ENCODE assay signal across 8 mouse cellular contexts in the genomic region with DNA sequence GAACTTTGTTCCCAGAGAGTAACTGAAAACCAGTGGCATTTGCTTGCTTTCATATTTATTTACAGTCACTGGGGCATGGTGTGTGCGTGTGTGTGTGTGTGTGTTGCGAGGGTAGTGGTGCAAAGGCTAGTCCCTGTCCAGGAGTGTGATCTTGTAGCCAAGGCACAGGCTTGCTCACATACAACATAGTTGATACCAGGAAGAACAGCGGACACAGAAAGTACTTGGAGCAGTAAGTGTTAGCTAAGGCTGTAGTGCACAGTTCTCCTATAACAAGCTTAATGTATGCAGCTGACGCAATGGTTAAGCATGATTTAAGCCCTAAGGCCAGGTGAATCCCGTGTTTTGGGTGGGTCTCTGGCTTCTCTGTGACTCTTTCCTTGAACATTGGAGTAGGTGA. TPM values are rescaled to one million over a fixed set of nuclear protein-coding genes. Genes with fewer than 3 reads are reported as not detected.
A peak's percentile ranks its signal among the peaks of the same experiment; 100 is the strongest.
DNase-seq lines count a peak whose midpoint lies in the region; ATAC-seq and TF ChIP-seq lines count a peak whose summit lies in the region.
"Not testable (repeated sequence)": the region's sequence is repeated elsewhere in the genome, so short reads cannot be mapped to it uniquely, and the experiment has no call there.

No protein-coding gene starts in this region.

- H3K36me3 ChIP-seq in forebrain, embryonic 13.5 days (ENCODE audit: poor library complexity, severe bottlenecking); heart, embryonic 16.5 days (ENCODE audit: control insufficient read depth, insufficient read depth); kidney, adult 2 months (ENCODE audit: control insufficient read depth, insufficient read depth, low read length); liver, embryonic 12.5 days; midbrain, embryonic 11.5 days (ENCODE audit: control insufficient read depth, insufficient read depth, low read length): not testable (repeated sequence)

- not testable (repeated sequence) for H3K4me1 ChIP-seq in brown adipose tissue, adult 24 weeks (ENCODE audit: control insufficient read depth, insufficient read depth, insufficient read length, low read length); forebrain, embryonic 13.5 days; heart, embryonic 16.5 days (ENCODE audit: control insufficient read depth, insufficient read depth, low read length); kidney, adult 2 months (ENCODE audit: control insufficient read depth, insufficient read depth, low read length); liver, embryonic 12.5 days; midbrain, embryonic 11.5 days (ENCODE audit: control insufficient read depth, insufficient read depth, low read length)

- TF ChIP-seq POLR2A in kidney, adult 2 months (IDR thresholded peaks at IDR 0.05; ENCODE audit: low read depth, low read length), result not testable (repeated sequence)

- peak overlapping the region; percentile 70 for H3K4me3 ChIP-seq in brown adipose tissue, adult 24 weeks (ENCODE audit: insufficient read depth, low read depth, low read length)
- peak overlapping the region; percentile 51 for H3K4me3 ChIP-seq in forebrain, embryonic 13.5 days
- H3K4me3 ChIP-seq in heart, embryonic 16.5 days (ENCODE audit: low read length), result peak overlapping the region; percentile 67
- peak overlapping the region; percentile 72 for H3K4me3 ChIP-seq in kidney, adult 2 months (ENCODE audit: insufficient read depth, low read depth, low read length)
- peak overlapping the region; percentile 66 for H3K4me3 ChIP-seq in liver, embryonic 12.5 days
- H3K4me3 ChIP-seq in midbrain, embryonic 11.5 days (ENCODE audit: low read depth, low read length), result peak overlapping the region; percentile 43

- peak overlapping the region; percentile 70; the same call in 1 of the 2 replicates for H3K9ac ChIP-seq in forebrain, embryonic 13.5 days
- H3K9ac ChIP-seq in heart, embryonic 16.5 days (ENCODE audit: low read length), result peak overlapping the region; percentile 80
- H3K9ac ChIP-seq in liver, embryonic 12.5 days, result peak overlapping the region; percentile 76
- peak overlapping the region; percentile 69; the same call in 1 of the 2 replicates for H3K9ac ChIP-seq in midbrain, embryonic 11.5 days (ENCODE audit: low read length)

- peak overlapping the region; percentile 60 for H3K4me2 ChIP-seq in forebrain, embryonic 13.5 days
- H3K4me2 ChIP-seq in heart, embryonic 16.5 days (ENCODE audit: low read depth, low read length), result peak overlapping the region; percentile 58
- peak overlapping the region; percentile 78 for H3K4me2 ChIP-seq in liver, embryonic 12.5 days
- H3K4me2 ChIP-seq in midbrain, embryonic 11.5 days, result peak overlapping the region; percentile 45

- not testable (repeated sequence) for H3K9me3 ChIP-seq in forebrain, embryonic 13.5 days (replicated peaks); heart, embryonic 16.5 days (replicated peaks; ENCODE audit: control insufficient read depth, low read length); liver, embryonic 12.5 days (replicated peaks); midbrain, embryonic 11.5 days (ENCODE audit: control insufficient read depth, low read length)

- TF ChIP-seq CTCF in kidney, adult 2 months (conservative IDR thresholded peaks at IDR 0.05; ENCODE audit: insufficient read depth, insufficient read length, low read depth, low read length), result not testable (repeated sequence)

- DNase-seq in 3T3-L1 (ENCODE audit: low read depth, low spot score), result peak; percentile 16
- not testable (repeated sequence) for DNase-seq in kidney, adult 2 months
- peak; percentile 86 for DNase-seq in midbrain, embryonic 11.5 days (ENCODE audit: low spot score, missing footprints)
- DNase-seq in retina, embryonic 14.5 days (ENCODE audit: low spot score), result peak; percentile 9

- not testable (repeated sequence) for ATAC-seq in forebrain, embryonic 13.5 days; heart, embryonic 16.5 days (replicated peaks; ENCODE audit: extremely low read depth, insufficient read depth, low FRiP score); liver, embryonic 12.5 days
- ATAC-seq in midbrain, embryonic 11.5 days (ENCODE audit: low FRiP score), result peak; percentile 12; the same call in 1 of the 2 replicates

- 20% methylated on average over 5 of the region's 5 CpGs for WGBS in forebrain, embryonic 13.5 days
- WGBS in heart, embryonic 16.5 days, result 18% methylated on average over 5 of the region's 5 CpGs
- WGBS in kidney, adult 2 months, result 3% methylated on average over 5 of the region's 5 CpGs
- 23% methylated on average over 5 of the region's 5 CpGs for WGBS in liver, embryonic 12.5 days (ENCODE audit: insufficient replicate concordance)
- 33% methylated on average over 4 of the region's 5 CpGs for WGBS in midbrain, embryonic 11.5 days

- not testable (repeated sequence) for H3K27me3 ChIP-seq in forebrain, embryonic 13.5 days; heart, embryonic 16.5 days (ENCODE audit: control insufficient read depth, insufficient read depth, low read length); kidney, adult 2 months (replicated peaks; ENCODE audit: control insufficient read depth, insufficient read depth, low read length); liver, embryonic 12.5 days (replicated peaks); midbrain, embryonic 11.5 days (ENCODE audit: control insufficient read depth, insufficient read depth, low read length)

- H3K27ac ChIP-seq in brown adipose tissue, adult 24 weeks (replicated peaks; ENCODE audit: low read depth, low read length); forebrain, embryonic 13.5 days; heart, embryonic 16.5 days (ENCODE audit: low read length); liver, embryonic 12.5 days; midbrain, embryonic 11.5 days (ENCODE audit: low read depth, low read length): not testable (repeated sequence)
- H3K27ac ChIP-seq in kidney, adult 2 months (ENCODE audit: insufficient read depth, low read depth, low read length), result peak overlapping the region; percentile 73; the same call in 1 of the 2 replicates

RNA-seq across cellular contexts. Expression of gene Gm49721, which starts 0.7 kb away (rescaled TPM):
- polyA plus RNA-seq in brown adipose tissue, adult 24 weeks (2012; ENCODE audit: insufficient read depth, insufficient read length, missing spikeins), result not detected in 2 replicates
- polyA plus RNA-seq in forebrain, embryonic 13.5 days (2015; fragmentation: Nextera tagmentation; extraction: Ambion mirVana), result 0.22 and 0.47 TPM in 2 replicates
- 0.05 and 0.30 TPM in 2 replicates for polyA plus RNA-seq in heart, embryonic 16.5 days (2015; fragmentation: Nextera tagmentation; extraction: Ambion mirVana)
- polyA plus RNA-seq in kidney, adult 2 months (2012; rRNA removed), result 1.8 and 4.4 TPM in 2 replicates
- 0.11 TPM in 1 of 2 replicates, not detected in the other for polyA plus RNA-seq in liver, embryonic 12.5 days (2016; fragmentation: Nextera tagmentation; extraction: Ambion mirVana)
- polyA plus RNA-seq in midbrain, embryonic 11.5 days (2014; fragmentation: Nextera tagmentation; extraction: Ambion mirVana), result 0.15 and 0.44 TPM in 2 replicates

RNA-seq across cellular contexts. Expression of gene Rnaset2b, which starts 8.9 kb away (rescaled TPM):
- polyA plus RNA-seq in brown adipose tissue, adult 24 weeks (2012; ENCODE audit: insufficient read depth, insufficient read length, missing spikeins), result 231 and 284 TPM in 2 replicates
- polyA plus RNA-seq in forebrain, embryonic 13.5 days (2015; fragmentation: Nextera tagmentation; extraction: Ambion mirVana), result 85.6 and 94.6 TPM in 2 replicates
- 271 and 281 TPM in 2 replicates for polyA plus RNA-seq in heart, embryonic 16.5 days (2015; fragmentation: Nextera tagmentation; extraction: Ambion mirVana)
- 352 and 496 TPM in 2 replicates for polyA plus RNA-seq in kidney, adult 2 months (2012; rRNA removed)
- polyA plus RNA-seq in liver, embryonic 12.5 days (2016; fragmentation: Nextera tagmentation; extraction: Ambion mirVana), result 107 TPM in 2 replicates
- 106 and 115 TPM in 2 replicates for polyA plus RNA-seq in midbrain, embryonic 11.5 days (2014; fragmentation: Nextera tagmentation; extraction: Ambion mirVana)

RNA-seq across cellular contexts. Expression of gene Tagap1, which starts 18.4 kb away (rescaled TPM):
- 9.7 and 11.1 TPM in 2 replicates for polyA plus RNA-seq in brown adipose tissue, adult 24 weeks (2012; ENCODE audit: insufficient read depth, insufficient read length, missing spikeins)
- polyA plus RNA-seq in forebrain, embryonic 13.5 days (2015; fragmentation: Nextera tagmentation; extraction: Ambion mirVana), result 48.8 and 50.1 TPM in 2 replicates
- 31.1 and 31.4 TPM in 2 replicates for polyA plus RNA-seq in heart, embryonic 16.5 days (2015; fragmentation: Nextera tagmentation; extraction: Ambion mirVana)
- polyA plus RNA-seq in kidney, adult 2 months (2012; rRNA removed), result 19.7 and 20.5 TPM in 2 replicates
- 21.7 and 25.2 TPM in 2 replicates for polyA plus RNA-seq in liver, embryonic 12.5 days (2016; fragmentation: Nextera tagmentation; extraction: Ambion mirVana)
- polyA plus RNA-seq in midbrain, embryonic 11.5 days (2014; fragmentation: Nextera tagmentation; extraction: Ambion mirVana), result 56.2 and 60.5 TPM in 2 replicates

RNA-seq across cellular contexts. Expression of gene Rsph3b, which starts 30.9 kb away (rescaled TPM):
- 68.1 and 82.4 TPM in 2 replicates for polyA plus RNA-seq in brown adipose tissue, adult 24 weeks (2012; ENCODE audit: insufficient read depth, insufficient read length, missing spikeins)
- polyA plus RNA-seq in forebrain, embryonic 13.5 days (2015; fragmentation: Nextera tagmentation; extraction: Ambion mirVana), result 48.5 and 48.7 TPM in 2 replicates
- 78.1 and 96.3 TPM in 2 replicates for polyA plus RNA-seq in heart, embryonic 16.5 days (2015; fragmentation: Nextera tagmentation; extraction: Ambion mirVana)
- polyA plus RNA-seq in kidney, adult 2 months (2012; rRNA removed), result 37.9 and 42.7 TPM in 2 replicates
- polyA plus RNA-seq in liver, embryonic 12.5 days (2016; fragmentation: Nextera tagmentation; extraction: Ambion mirVana), result 16.2 and 18.0 TPM in 2 replicates
- 45.7 and 48.2 TPM in 2 replicates for polyA plus RNA-seq in midbrain, embryonic 11.5 days (2014; fragmentation: Nextera tagmentation; extraction: Ambion mirVana)

RNA-seq across cellular contexts. Expression of gene Gm1604a, which starts 46.0 kb away (rescaled TPM):
- polyA plus RNA-seq in brown adipose tissue, adult 24 weeks (2012; ENCODE audit: insufficient read depth, insufficient read length, missing spikeins), result not detected in 2 replicates
- 0.26 and 0.47 TPM in 2 replicates for polyA plus RNA-seq in forebrain, embryonic 13.5 days (2015; fragmentation: Nextera tagmentation; extraction: Ambion mirVana)
- 0.29 TPM in 1 of 2 replicates, not detected in the other for polyA plus RNA-seq in heart, embryonic 16.5 days (2015; fragmentation: Nextera tagmentation; extraction: Ambion mirVana)
- 0.14 and 0.30 TPM in 2 replicates for polyA plus RNA-seq in kidney, adult 2 months (2012; rRNA removed)
- polyA plus RNA-seq in liver, embryonic 12.5 days (2016; fragmentation: Nextera tagmentation; extraction: Ambion mirVana), result not detected in 2 replicates
- not detected in 2 replicates for polyA plus RNA-seq in midbrain, embryonic 11.5 days (2014; fragmentation: Nextera tagmentation; extraction: Ambion mirVana)
